Mouse (Mus musculus): Measurements from ENCODE around the gene Ascl3. TPM values are rescaled to one million over a fixed set of nuclear protein-coding genes. Genes with fewer than 3 reads are reported as not detected.

Ascl3 gene
- polyA plus RNA-seq, 1 experiment from 2014 or later, result not detected

Other genes starting within 250 kb of the Ascl3 start
- gene Trim66, start 223.6 kb downstream of the Ascl3 start, polyA plus RNA-seq (2016; fragmentation: Nextera tagmentation; extraction: Ambion mirVana), result 0.08 and 0.12 TPM in 2 replicates
- gene Rpl27a, start 212.6 kb downstream of the Ascl3 start, polyA plus RNA-seq (2016; fragmentation: Nextera tagmentation; extraction: Ambion mirVana), result 86.2 and 98.4 TPM in 2 replicates
- gene St5, start 28.1 kb downstream of the Ascl3 start, polyA plus RNA-seq (2016; fragmentation: Nextera tagmentation; extraction: Ambion mirVana), result 40.3 and 45.3 TPM in 2 replicates
- gene Akip1, start 28.0 kb downstream of the Ascl3 start, polyA plus RNA-seq (2016; fragmentation: Nextera tagmentation; extraction: Ambion mirVana), result 15.4 and 18.2 TPM in 2 replicates
- 0.74 and 0.78 TPM in 2 replicates for gene BC051019, start 7.9 kb downstream of the Ascl3 start, polyA plus RNA-seq (2016; fragmentation: Nextera tagmentation; extraction: Ambion mirVana)
- 62.5 and 69.9 TPM in 2 replicates for gene Tmem9b, start 21.1 kb upstream of the Ascl3 start, polyA plus RNA-seq (2016; fragmentation: Nextera tagmentation; extraction: Ambion mirVana)
- 1.3 and 1.4 TPM in 2 replicates for gene Nrip3, start 50.3 kb upstream of the Ascl3 start, polyA plus RNA-seq (2016; fragmentation: Nextera tagmentation; extraction: Ambion mirVana)
- gene Scube2, start 134.0 kb upstream of the Ascl3 start, polyA plus RNA-seq (2016; fragmentation: Nextera tagmentation; extraction: Ambion mirVana), result 2.4 and 3.6 TPM in 2 replicates
- gene Dennd5a, start 228.7 kb upstream of the Ascl3 start, polyA plus RNA-seq (2016; fragmentation: Nextera tagmentation; extraction: Ambion mirVana), result 54.4 and 56.5 TPM in 2 replicates

Measured in hindbrain, embryonic 12.5 days (tissue).